ENCODE assay signal across 12 mouse cellular contexts in genomic region chr1:125677286-125677685, GRCm38 (mm10). TPM values are rescaled to one million over a fixed set of nuclear protein-coding genes. Genes with fewer than 3 reads are reported as not detected.
DNase-seq lines count a peak whose midpoint lies in the region; ATAC-seq lines count a peak whose summit lies in the region.
"Had no signal": no experiment of that assay in that cellular context is flagged by ENCODE, and none has a peak within 500 bp of the region (broad histone marks: within the 10 kb centered on the region; RNA-seq: fewer than 3 reads in every experiment).

No protein-coding gene starts in this region.

- H3K27ac ChIP-seq in heart, embryonic 14.5 days (replicated peaks in 1 of 2; ENCODE audit: control insufficient read depth in 1 of 2, insufficient read depth in 1 of 2, low read depth in 2 of 2, low read length in 2 of 2), result no peak overlapping the region
- no peak overlapping the region for H3K27ac ChIP-seq in hindbrain, embryonic 16.5 days (ENCODE audit: low read depth, low read length)
- H3K27ac ChIP-seq in forebrain, embryonic 15.5 days (replicated peaks), result no peak overlapping the region
- H3K27ac ChIP-seq: neural tube, embryonic 13.5 days had no signal

- no peak overlapping the region for H3K9ac ChIP-seq in heart, embryonic 14.5 days (ENCODE audit: low read length)
- H3K9ac ChIP-seq in hindbrain, embryonic 16.5 days (ENCODE audit: low read depth, low read length), result no peak overlapping the region
- no peak overlapping the region for H3K9ac ChIP-seq in forebrain, embryonic 15.5 days (replicated peaks)
- H3K9ac ChIP-seq: neural tube, embryonic 13.5 days had no signal

- no peak for DNase-seq in heart, adult 8-10 months (ENCODE audit: low spot score)
- DNase-seq in lung, adult 18-20 months, result peak; percentile 59 to 70
- peak; percentile 47 for DNase-seq in testis, postnatal 10 days (ENCODE audit: low spot score)
- no peak for DNase-seq in left cerebral cortex, adult 18-20 months (ENCODE audit: low spot score in 2 of 2)

- no peaks in the 10 kb centered on the region for H3K27me3 ChIP-seq in heart, embryonic 14.5 days (ENCODE audit: control insufficient read depth, insufficient read depth, low read length)
- no peaks in the 10 kb centered on the region for H3K27me3 ChIP-seq in hindbrain, embryonic 16.5 days (replicated peaks; ENCODE audit: control insufficient read depth, insufficient read depth, low read length)
- H3K27me3 ChIP-seq in forebrain, embryonic 15.5 days, result no peaks in the 10 kb centered on the region
- H3K27me3 ChIP-seq: neural tube, embryonic 13.5 days had no signal

- H3K36me3 ChIP-seq in heart, embryonic 14.5 days (ENCODE audit: control insufficient read depth, insufficient read depth, low read length), result no peaks in the 10 kb centered on the region
- H3K36me3 ChIP-seq in hindbrain, embryonic 16.5 days (ENCODE audit: control insufficient read depth, insufficient read depth, low read length), result no peaks in the 10 kb centered on the region
- H3K36me3 ChIP-seq in forebrain, embryonic 15.5 days, result no peaks in the 10 kb centered on the region
- H3K36me3 ChIP-seq: neural tube, embryonic 13.5 days had no signal

- H3K4me2 ChIP-seq in heart, embryonic 14.5 days (ENCODE audit: low read length), result peak overlapping the region; percentile 49
- H3K4me2 ChIP-seq in hindbrain, embryonic 16.5 days (ENCODE audit: low read length), result no peak overlapping the region
- H3K4me2 ChIP-seq in forebrain, embryonic 15.5 days (replicated peaks), result no peak overlapping the region
- H3K4me2 ChIP-seq: neural tube, embryonic 13.5 days had no signal

- H3K9me3 ChIP-seq in heart, embryonic 14.5 days (ENCODE audit: control insufficient read depth, low read length), result no peaks in the 10 kb centered on the region
- H3K9me3 ChIP-seq in hindbrain, embryonic 16.5 days (ENCODE audit: control insufficient read depth, low read length), result no peaks in the 10 kb centered on the region
- no peaks in the 10 kb centered on the region for H3K9me3 ChIP-seq in forebrain, embryonic 15.5 days
- H3K9me3 ChIP-seq: neural tube, embryonic 13.5 days had no signal

- peak overlapping the region in 1 of 2 experiments; percentile 16; a peak in 3 of 4 replicates for H3K4me3 ChIP-seq in heart, embryonic 14.5 days (ENCODE audit: control insufficient read depth in 1 of 2, insufficient read depth in 1 of 2, low read depth in 1 of 2, low read length in 2 of 2)
- no peak overlapping the region for H3K4me3 ChIP-seq in hindbrain, embryonic 16.5 days (ENCODE audit: low read length)
- no peak overlapping the region for H3K4me3 ChIP-seq in forebrain, embryonic 15.5 days
- H3K4me3 ChIP-seq: neural tube, embryonic 13.5 days had no signal

- 80% methylated on average over 5 of the region's 5 CpGs for WGBS in heart, embryonic 14.5 days
- WGBS in hindbrain, embryonic 16.5 days, result 88% methylated on average over 5 of the region's 5 CpGs
- WGBS in forebrain, embryonic 15.5 days, result 92% methylated on average over 5 of the region's 5 CpGs

- peaks cover 12 to 18% of the 10 kb centered on the region in 2 experiments; a peak in 3 of 4 replicates for H3K4me1 ChIP-seq in heart, embryonic 14.5 days (ENCODE audit: control insufficient read depth in 2 of 2, insufficient read depth in 2 of 2, low read length in 2 of 2)
- no peaks in the 10 kb centered on the region for H3K4me1 ChIP-seq in hindbrain, embryonic 16.5 days (ENCODE audit: control insufficient read depth, insufficient read depth, low read depth, low read length)
- H3K4me1 ChIP-seq in forebrain, embryonic 15.5 days, result no peaks in the 10 kb centered on the region

- ATAC-seq in heart, embryonic 14.5 days (ENCODE audit: insufficient number of reproducible peaks, insufficient read depth, low FRiP score, low read depth), result no peak
- peak; percentile 24 for ATAC-seq in granulocyte monocyte progenitor cell, adult 5-6 weeks (replicated peaks; ENCODE audit: poor library complexity, severe bottlenecking)
- ATAC-seq in hindbrain, embryonic 16.5 days, result no peak
- ATAC-seq in forebrain, embryonic 15.5 days (replicated peaks), result no peak
- ATAC-seq: inflammation-experienced regulatory T-cells, adult 6 months had no signal

RNA-seq across cellular contexts. Expression of gene Gpr39, which starts 0.5 kb away (rescaled TPM):
- 1.2 and 1.6 TPM in 2 replicates for polyA plus RNA-seq in heart, embryonic 14.5 days (2014; fragmentation: Nextera tagmentation; extraction: Ambion mirVana)
- under 1 TPM; 0.27 to 0.62 (median 0.43) TPM for total RNA-seq in heart, adult 8-10 months (2022)
- total RNA-seq in granulocyte monocyte progenitor cell, adult 5-6 weeks (2014; fragmentation: Nextera tagmentation), result not detected in 2 replicates
- 0.04 TPM in 1 of 2 replicates, not detected in the other for total RNA-seq in granulocyte monocyte progenitor cell, adult 5-6 weeks (2017)
- not detected for total RNA-seq in left cerebral cortex, adult 18-20 months (2021)
- 0.14 and 0.16 TPM in 2 replicates for polyA plus RNA-seq in hindbrain, embryonic 16.5 days (2015; fragmentation: Nextera tagmentation; extraction: Ambion mirVana)
- polyA plus RNA-seq in forebrain, embryonic 15.5 days (2015; fragmentation: Nextera tagmentation; extraction: Ambion mirVana), result not detected in 2 replicates
- total RNA-seq: common myeloid progenitor, adult 5-6 weeks; megakaryocyte-erythroid progenitor cell, adult 5-6 weeks had no signal
- polyA plus RNA-seq: inflammation-experienced regulatory T-cells, adult 6 months; neural tube, embryonic 13.5 days had no signal

Comparison
In these comparisons a context has a peak if more than half of its experiments do, and no peak if none do; other contexts are left out.
1. DNase-seq: peak in lung, adult 18-20 months (2 of 2) and testis, postnatal 10 days (single experiment); none in heart, adult 8-10 months (single experiment) and left cerebral cortex, adult 18-20 months (0 of 2).